Mouse (Mus musculus) hindbrain, embryonic 15.5 days (tissue): ENCODE measurements at regions not wholly inside any gene's neighbourhood (a gene's known extent, or its start where the extent isn't known, plus 50 kb on each side); places are given as distances from the start of the nearest gene placed in this dataset.

Experiments
- ATAC-seq: fragments of 200-750 bp; cut with Nextera tagmentation; 2 replicates; pipeline ENCODE4 v1.8.0; 2017; ENCODE audit warnings: low read depth, moderate number of reproducible peaks, moderate TSS enrichment; ENCODE audit not compliant: low FRiP score
- H3K27ac ChIP-seq: fragments of 300-500 bp; sonication (generic); replicated peaks from 2 replicates; pipeline ENCODE4 v1.5.1; 2015; ENCODE audit warnings: mild to moderate bottlenecking, inconsistent platforms
- H3K27me3 ChIP-seq: fragments of 300-500 bp; sonication (generic); 2 replicates; pipeline ENCODE4 v1.6.1; 2015; ENCODE audit warnings: control low read depth, inconsistent platforms
- H3K36me3 ChIP-seq: fragments of 300-500 bp; sonication (generic); 2 replicates; pipeline ENCODE4 v1.6.1; 2015; ENCODE audit warnings: control low read depth, inconsistent platforms
- H3K4me1 ChIP-seq: fragments of 300-500 bp; sonication (generic); replicated peaks from 2 replicates; pipeline ENCODE4 v1.6.1; 2015; ENCODE audit warnings: control low read depth, inconsistent platforms
- H3K4me2 ChIP-seq: fragments of 300-500 bp; sonication (generic); 2 replicates; pipeline ENCODE4 v1.6.1; 2015; ENCODE audit warnings: moderate library complexity, mild to moderate bottlenecking, inconsistent platforms
- H3K4me3 ChIP-seq: fragments of 300-500 bp; sonication (generic); 2 replicates; pipeline ENCODE4 v1.5.1; 2015; ENCODE audit warnings: mild to moderate bottlenecking, inconsistent platforms
- H3K9ac ChIP-seq: fragments of 300-500 bp; sonication (generic); 2 replicates; pipeline ENCODE4 v1.6.1; 2015; ENCODE audit warnings: inconsistent platforms
- H3K9me3 ChIP-seq: fragments of 300-500 bp; sonication (generic); 2 replicates; pipeline ENCODE4 v1.6.1; 2016; ENCODE audit warnings: control low read depth, inconsistent platforms
- WGBS: fragments of 180-500 bp; shearing (Covaris S2); methylation state at CpG from one replicate; pipeline ENCODE4 v1.1.7; 2015; 5-methylcytosine and 5-hydroxymethylcytosine counted together

- no peak for ATAC-seq
- no peak overlapping the region for H3K4me3 ChIP-seq
- no peak overlapping the region for H3K27ac ChIP-seq
- no peak overlapping the region for H3K9ac ChIP-seq
- 0 out of 2 replicates have a peak, but pooled peaks cover 8% of the 10 kb centered on the region for H3K4me1 ChIP-seq
- H3K9me3 ChIP-seq: no peaks in the 10 kb centered on the region
- H3K36me3 ChIP-seq: no peaks in the 10 kb centered on the region
- WGBS: 34% methylated on average over 2 of the region's 2 CpGs
- H3K27me3 ChIP-seq: no peaks in the 10 kb centered on the region
- no peak overlapping the region for H3K4me2 ChIP-seq
These were observed 293.5 kb downstream of the Ice1 start for GRCm38 (mm10) chr13:70343911-70344310.

GRCm38 (mm10) chr13:70344311-70344710 lies 293.1 kb downstream of the Ice1 start:
- Histone ChIP-seq H3K9ac (no peak overlapping the region), H3K4me1 (0 out of 2 replicates have a peak, but pooled peaks cover 8% of the 10 kb centered on the region), H3K27ac (no peak overlapping the region), H3K4me2 (no peak overlapping the region), H3K9me3 (no peaks in the 10 kb centered on the region), H3K4me3 (no peak overlapping the region), H3K27me3 (no peaks in the 10 kb centered on the region), H3K36me3 (no peaks in the 10 kb centered on the region)
- no peak for ATAC-seq
- WGBS: 44% methylated on average over 5 of the region's 5 CpGs

GRCm38 (mm10) chr13:70348456-70348855 lies 289.0 kb downstream of the Ice1 start:
- H3K27me3 ChIP-seq: no peaks in the 10 kb centered on the region
- no peak overlapping the region for H3K4me3 ChIP-seq
- no peak for ATAC-seq
- no peak overlapping the region for H3K9ac ChIP-seq
- H3K36me3 ChIP-seq: no peaks in the 10 kb centered on the region
- H3K9me3 ChIP-seq: no peaks in the 10 kb centered on the region
- no peak overlapping the region for H3K27ac ChIP-seq
- H3K4me2 ChIP-seq: no peak overlapping the region
- 87% methylated on average over 4 of the region's 4 CpGs for WGBS
- H3K4me1 ChIP-seq: 0 out of 2 replicates have a peak, but pooled peaks cover 4% of the 10 kb centered on the region

GRCm38 (mm10) chr13:70348965-70349364 lies 288.5 kb downstream of the Ice1 start:
- no peak overlapping the region for H3K4me3 ChIP-seq

GRCm38 (mm10) chr13:70369647-70370046 lies 267.8 kb downstream of the Ice1 start:
- 75% methylated on average over 2 of the region's 2 CpGs for WGBS
- no peak overlapping the region for H3K4me2 ChIP-seq
- ATAC-seq: no peak

More at GRCm38 (mm10) chr13:70348965-70349364, 288.5 kb downstream of the Ice1 start:
- ATAC-seq: no peak
- Histone ChIP-seq H3K27me3 (no peaks in the 10 kb centered on the region), H3K4me1 (0 out of 2 replicates have a peak, but pooled peaks cover under 1% of the 10 kb centered on the region), H3K9ac (no peak overlapping the region), H3K4me2 (no peak overlapping the region), H3K27ac (no peak overlapping the region), H3K36me3 (no peaks in the 10 kb centered on the region), H3K9me3 (no peaks in the 10 kb centered on the region)
- WGBS: 53% methylated on average over 2 of the region's 2 CpGs

GRCm38 (mm10) chr13:70380772-70381171 lies 256.7 kb downstream of the Ice1 start:
- no peak overlapping the region for H3K4me2 ChIP-seq
- H3K36me3 ChIP-seq: no peaks in the 10 kb centered on the region
- whole genome bisulfite sequencing: 70% methylated on average over 6 of the region's 6 CpGs
- H3K9ac ChIP-seq: no peak overlapping the region
- H3K27me3 ChIP-seq: no peaks in the 10 kb centered on the region
- no peak overlapping the region for H3K27ac ChIP-seq
- H3K4me3 ChIP-seq: no peak overlapping the region
- H3K9me3 ChIP-seq: no peaks in the 10 kb centered on the region
- no peaks in the 10 kb centered on the region for H3K4me1 ChIP-seq
- ATAC-seq: no peak

More at GRCm38 (mm10) chr13:70369647-70370046, 267.8 kb downstream of the Ice1 start:
- no peaks in the 10 kb centered on the region for H3K4me1 ChIP-seq
- no peaks in the 10 kb centered on the region for H3K9me3 ChIP-seq
- no peak overlapping the region for H3K4me3 ChIP-seq
- H3K36me3 ChIP-seq: no peaks in the 10 kb centered on the region
- H3K27ac ChIP-seq: no peak overlapping the region
- H3K27me3 ChIP-seq: no peaks in the 10 kb centered on the region
- H3K9ac ChIP-seq: no peak overlapping the region

- Histone ChIP-seq H3K27ac (no peak overlapping the region), H3K4me2 (no peak overlapping the region), H3K9me3 (no peaks in the 10 kb centered on the region), H3K4me1 (no peaks in the 10 kb centered on the region), H3K9ac (no peak overlapping the region), H3K36me3 (no peaks in the 10 kb centered on the region), H3K4me3 (no peak overlapping the region), H3K27me3 (no peaks in the 10 kb centered on the region)
- ATAC-seq: no peak
- WGBS: 42% methylated on average over 8 of the region's 8 CpGs
These were observed 252.1 kb downstream of the Ice1 start for GRCm38 (mm10) chr13:70385292-70385691.

- no peak overlapping the region for H3K4me3 ChIP-seq
- H3K27ac ChIP-seq: no peak overlapping the region
- 24% methylated on average over 1 of the region's 1 CpGs for WGBS
- H3K4me2 ChIP-seq: no peak overlapping the region
- H3K4me1 ChIP-seq: peaks cover 1% of the 10 kb centered on the region; the same call in 1 of the 2 replicates
- H3K9me3 ChIP-seq: no peaks in the 10 kb centered on the region
- no peaks in the 10 kb centered on the region for H3K36me3 ChIP-seq
- ATAC-seq: no peak
- H3K9ac ChIP-seq: no peak overlapping the region
- H3K27me3 ChIP-seq: no peaks in the 10 kb centered on the region
These were observed 224.6 kb downstream of the Ice1 start for GRCm38 (mm10) chr13:70412788-70413187.

GRCm38 (mm10) chr13:70418156-70418555 lies 219.3 kb downstream of the Ice1 start:
- no peak overlapping the region for H3K4me3 ChIP-seq

GRCm38 (mm10) chr13:70439419-70439818 lies 198.0 kb downstream of the Ice1 start:
- Histone ChIP-seq H3K9me3 (no peaks in the 10 kb centered on the region), H3K27me3 (no peaks in the 10 kb centered on the region), H3K36me3 (no peaks in the 10 kb centered on the region), H3K27ac (no peak overlapping the region), H3K4me3 (no peak overlapping the region), H3K4me1 (no peaks in the 10 kb centered on the region), H3K4me2 (no peak overlapping the region), H3K9ac (no peak overlapping the region)
- WGBS: 63% methylated on average over 1 of the region's 1 CpGs
- no peak for ATAC-seq

More at GRCm38 (mm10) chr13:70418156-70418555, 219.3 kb downstream of the Ice1 start:
- 88% methylated on average over 2 of the region's 2 CpGs for WGBS
- ATAC-seq: no peak
- Histone ChIP-seq H3K27ac (no peak overlapping the region), H3K9me3 (no peaks in the 10 kb centered on the region), H3K36me3 (no peaks in the 10 kb centered on the region), H3K4me1 (0 out of 2 replicates have a peak, but pooled peaks cover 3% of the 10 kb centered on the region), H3K27me3 (no peaks in the 10 kb centered on the region), H3K9ac (no peak overlapping the region), H3K4me2 (no peak overlapping the region)

- Histone ChIP-seq H3K9me3 (no peaks in the 10 kb centered on the region), H3K9ac (no peak overlapping the region), H3K4me3 (no peak overlapping the region), H3K4me2 (no peak overlapping the region), H3K36me3 (no peaks in the 10 kb centered on the region), H3K27ac (no peak overlapping the region), H3K27me3 (no peaks in the 10 kb centered on the region), H3K4me1 (no peaks in the 10 kb centered on the region)
- no peak for ATAC-seq
- 93% methylated on average over 4 of the region's 4 CpGs for WGBS
These were observed 190.5 kb downstream of the Ice1 start for GRCm38 (mm10) chr13:70446940-70447339.

GRCm38 (mm10) chr13:70454592-70455390 lies 182.6 kb downstream of the Ice1 start:
- no peak overlapping the region for H3K4me2 ChIP-seq
- H3K9ac ChIP-seq: no peak overlapping the region
- 60% methylated on average over 4 of the region's 4 CpGs for WGBS
- ATAC-seq: no peak
- H3K4me1 ChIP-seq: no peaks in the 10 kb centered on the region
- no peak overlapping the region for H3K27ac ChIP-seq
- no peaks in the 10 kb centered on the region for H3K9me3 ChIP-seq
- no peak overlapping the region for H3K4me3 ChIP-seq
- no peaks in the 10 kb centered on the region for H3K36me3 ChIP-seq
- no peaks in the 10 kb centered on the region for H3K27me3 ChIP-seq
